Mouse (Mus musculus): ENCODE data around the gene Sohlh2. TPM values are rescaled to one million over a fixed set of nuclear protein-coding genes. Genes with fewer than 3 reads are reported as not detected.

Sohlh2 gene
- not detected in 2 replicates for polyA plus RNA-seq (2015; fragmentation: Nextera tagmentation; extraction: Ambion mirVana)

GRCm38 (mm10) chr3:55181766-55182165 lies at the start of gene Sohlh2:
Gene Sohlh2, plus strand, starts transcription at chr3:55182028.
- WGBS: 95% methylated on average over 22 of the region's 22 CpGs
- H3K4me2 ChIP-seq (replicated peaks; ENCODE audit: low read depth, low read length): no peak within 1 kb of the TSS
- H3K9me3 ChIP-seq (ENCODE audit: low read length): peaks cover 3% of the 10 kb centered on the region; the same call in 1 of the 2 replicates
- no peaks in the 10 kb centered on the region for H3K27me3 ChIP-seq (ENCODE audit: insufficient read depth, low read length)
- H3K4me1 ChIP-seq (ENCODE audit: insufficient read depth, low read length): no peaks in the 10 kb centered on the region
- H3K4me3 ChIP-seq (ENCODE audit: low read length): no peak within 1 kb of the TSS
- no peak within 1 kb of the TSS for H3K27ac ChIP-seq (ENCODE audit: low read length)
- ATAC-seq (ENCODE audit: low FRiP score, low TSS enrichment): no peak
- H3K36me3 ChIP-seq (ENCODE audit: insufficient read depth, low read length): no peaks in the 10 kb centered on the region
- no peak within 1 kb of the TSS for H3K9ac ChIP-seq (replicated peaks; ENCODE audit: low read length)

- Histone ChIP-seq H3K4me2 (replicated peaks; ENCODE audit: low read depth, low read length) (no peak within 1 kb of the TSS), H3K27ac (ENCODE audit: low read length) (no peak within 1 kb of the TSS), H3K4me1 (ENCODE audit: insufficient read depth, low read length) (no peaks in the 10 kb centered on the region), H3K27me3 (ENCODE audit: insufficient read depth, low read length) (no peaks in the 10 kb centered on the region), H3K9me3 (ENCODE audit: low read length) (no peaks in the 10 kb centered on the region), H3K36me3 (ENCODE audit: insufficient read depth, low read length) (peaks cover 40% of the 10 kb centered on the region), H3K9ac (replicated peaks; ENCODE audit: low read length) (no peak within 1 kb of the TSS), H3K4me3 (ENCODE audit: low read length) (no peak within 1 kb of the TSS)
- ATAC-seq (ENCODE audit: low FRiP score, low TSS enrichment): no peak
Measured at GRCm38 (mm10) chr3:55137039-55137438, 44.8 kb upstream of the Sohlh2 start, which contains the start of gene Ccdc169. Gene Ccdc169, plus strand, starts transcription at chr3:55137339.

- no peak overlapping the region for H3K4me3 ChIP-seq (ENCODE audit: low read length)
- H3K27ac ChIP-seq (ENCODE audit: low read length): no peak overlapping the region
- WGBS: 85% methylated on average over 12 of the region's 12 CpGs
- 0 out of 2 replicates have a peak, but pooled peaks have one; percentile 31 for ATAC-seq (ENCODE audit: low FRiP score, low TSS enrichment)
- no peak overlapping the region for H3K9ac ChIP-seq (replicated peaks; ENCODE audit: low read length)
- H3K4me2 ChIP-seq (replicated peaks; ENCODE audit: low read depth, low read length): no peak overlapping the region
- no peaks in the 10 kb centered on the region for H3K27me3 ChIP-seq (ENCODE audit: insufficient read depth, low read length)
- H3K9me3 ChIP-seq (ENCODE audit: low read length): no peaks in the 10 kb centered on the region
- H3K36me3 ChIP-seq (ENCODE audit: insufficient read depth, low read length): peaks cover 24% of the 10 kb centered on the region
- no peaks in the 10 kb centered on the region for H3K4me1 ChIP-seq (ENCODE audit: insufficient read depth, low read length)
Measured at GRCm38 (mm10) chr3:55139837-55140236, 42.0 kb upstream of the Sohlh2 start.

GRCm38 (mm10) chr3:55141401-55141800 lies 40.4 kb upstream of the Sohlh2 start:
- Histone ChIP-seq H3K4me3 (ENCODE audit: low read length) (no peak overlapping the region), H3K4me1 (ENCODE audit: insufficient read depth, low read length) (no peaks in the 10 kb centered on the region), H3K4me2 (replicated peaks; ENCODE audit: low read depth, low read length) (no peak overlapping the region), H3K27ac (ENCODE audit: low read length) (no peak overlapping the region), H3K9ac (replicated peaks; ENCODE audit: low read length) (no peak overlapping the region), H3K27me3 (ENCODE audit: insufficient read depth, low read length) (no peaks in the 10 kb centered on the region), H3K9me3 (ENCODE audit: low read length) (no peaks in the 10 kb centered on the region), H3K36me3 (ENCODE audit: insufficient read depth, low read length) (peaks cover 13% of the 10 kb centered on the region)
- WGBS: 77% methylated on average over 2 of the region's 2 CpGs
- ATAC-seq (ENCODE audit: low FRiP score, low TSS enrichment): no peak

GRCm38 (mm10) chr3:55144916-55145315 lies 36.9 kb upstream of the Sohlh2 start:
- no peaks in the 10 kb centered on the region for H3K36me3 ChIP-seq (ENCODE audit: insufficient read depth, low read length)
- H3K27ac ChIP-seq (ENCODE audit: low read length): no peak overlapping the region
- ATAC-seq (ENCODE audit: low FRiP score, low TSS enrichment): no peak
- no peaks in the 10 kb centered on the region for H3K4me1 ChIP-seq (ENCODE audit: insufficient read depth, low read length)
- H3K9ac ChIP-seq (replicated peaks; ENCODE audit: low read length): no peak overlapping the region
- WGBS: 85% methylated on average over 4 of the region's 4 CpGs
- no peaks in the 10 kb centered on the region for H3K27me3 ChIP-seq (ENCODE audit: insufficient read depth, low read length)
- H3K9me3 ChIP-seq (ENCODE audit: low read length): no peaks in the 10 kb centered on the region
- H3K4me2 ChIP-seq (replicated peaks; ENCODE audit: low read depth, low read length): no peak overlapping the region
- H3K4me3 ChIP-seq (ENCODE audit: low read length): no peak overlapping the region

GRCm38 (mm10) chr3:55146441-55146840 lies 35.4 kb upstream of the Sohlh2 start:
- whole genome bisulfite sequencing: 87% methylated on average over 6 of the region's 6 CpGs
- Histone ChIP-seq H3K4me1 (ENCODE audit: insufficient read depth, low read length) (no peaks in the 10 kb centered on the region), H3K9me3 (ENCODE audit: low read length) (no peaks in the 10 kb centered on the region), H3K27ac (ENCODE audit: low read length) (no peak overlapping the region), H3K4me2 (replicated peaks; ENCODE audit: low read depth, low read length) (no peak overlapping the region), H3K4me3 (ENCODE audit: low read length) (no peak overlapping the region), H3K27me3 (ENCODE audit: insufficient read depth, low read length) (no peaks in the 10 kb centered on the region), H3K9ac (replicated peaks; ENCODE audit: low read length) (no peak overlapping the region), H3K36me3 (ENCODE audit: insufficient read depth, low read length) (no peaks in the 10 kb centered on the region)
- ATAC-seq (ENCODE audit: low FRiP score, low TSS enrichment): no peak

GRCm38 (mm10) chr3:55147156-55147555 lies 34.7 kb upstream of the Sohlh2 start:
- Histone ChIP-seq H3K9ac (replicated peaks; ENCODE audit: low read length) (no peak overlapping the region), H3K27ac (ENCODE audit: low read length) (no peak overlapping the region), H3K4me3 (ENCODE audit: low read length) (no peak overlapping the region), H3K4me2 (replicated peaks; ENCODE audit: low read depth, low read length) (no peak overlapping the region), H3K36me3 (ENCODE audit: insufficient read depth, low read length) (no peaks in the 10 kb centered on the region), H3K9me3 (ENCODE audit: low read length) (no peaks in the 10 kb centered on the region), H3K4me1 (ENCODE audit: insufficient read depth, low read length) (no peaks in the 10 kb centered on the region), H3K27me3 (ENCODE audit: insufficient read depth, low read length) (no peaks in the 10 kb centered on the region)
- ATAC-seq (ENCODE audit: low FRiP score, low TSS enrichment): no peak
- WGBS: 92% methylated on average over 2 of the region's 2 CpGs

GRCm38 (mm10) chr3:55148091-55148490 lies 33.7 kb upstream of the Sohlh2 start:
- no peak for ATAC-seq (ENCODE audit: low FRiP score, low TSS enrichment)
- H3K9ac ChIP-seq (replicated peaks; ENCODE audit: low read length): no peak overlapping the region
- 19% methylated on average over 3 of the region's 3 CpGs for WGBS
- no peaks in the 10 kb centered on the region for H3K9me3 ChIP-seq (ENCODE audit: low read length)
- H3K36me3 ChIP-seq (ENCODE audit: insufficient read depth, low read length): no peaks in the 10 kb centered on the region
- no peaks in the 10 kb centered on the region for H3K27me3 ChIP-seq (ENCODE audit: insufficient read depth, low read length)
- no peak overlapping the region for H3K4me3 ChIP-seq (ENCODE audit: low read length)
- no peak overlapping the region for H3K27ac ChIP-seq (ENCODE audit: low read length)
- no peaks in the 10 kb centered on the region for H3K4me1 ChIP-seq (ENCODE audit: insufficient read depth, low read length)
- no peak overlapping the region for H3K4me2 ChIP-seq (replicated peaks; ENCODE audit: low read depth, low read length)

GRCm38 (mm10) chr3:55151656-55152433 lies 30.0 kb upstream of the Sohlh2 start:
- Histone ChIP-seq H3K4me2 (replicated peaks; ENCODE audit: low read depth, low read length) (no peak overlapping the region), H3K9me3 (ENCODE audit: low read length) (no peaks in the 10 kb centered on the region), H3K36me3 (ENCODE audit: insufficient read depth, low read length) (no peaks in the 10 kb centered on the region), H3K27me3 (ENCODE audit: insufficient read depth, low read length) (no peaks in the 10 kb centered on the region), H3K9ac (replicated peaks; ENCODE audit: low read length) (no peak overlapping the region), H3K27ac (ENCODE audit: low read length) (no peak overlapping the region), H3K4me1 (ENCODE audit: insufficient read depth, low read length) (no peaks in the 10 kb centered on the region), H3K4me3 (ENCODE audit: low read length) (no peak overlapping the region)
- no peak for ATAC-seq (ENCODE audit: low FRiP score, low TSS enrichment)
- 35% methylated on average over 7 of the region's 7 CpGs for WGBS

- Histone ChIP-seq H3K9ac (replicated peaks; ENCODE audit: low read length) (no peak overlapping the region), H3K27ac (ENCODE audit: low read length) (no peak overlapping the region), H3K27me3 (ENCODE audit: insufficient read depth, low read length) (no peaks in the 10 kb centered on the region), H3K4me2 (replicated peaks; ENCODE audit: low read depth, low read length) (no peak overlapping the region), H3K9me3 (ENCODE audit: low read length) (no peaks in the 10 kb centered on the region), H3K36me3 (ENCODE audit: insufficient read depth, low read length) (no peaks in the 10 kb centered on the region), H3K4me1 (ENCODE audit: insufficient read depth, low read length) (no peaks in the 10 kb centered on the region), H3K4me3 (ENCODE audit: low read length) (no peak overlapping the region)
- WGBS: 63% methylated on average over 6 of the region's 6 CpGs
- 0 out of 2 replicates have a peak, but pooled peaks have one; percentile 58 for ATAC-seq (ENCODE audit: low FRiP score, low TSS enrichment)
Measured at GRCm38 (mm10) chr3:55152673-55153334, 29.0 kb upstream of the Sohlh2 start.
